Mouse (Mus musculus) cortical plate, adult 2 months (tissue): ENCODE results near the gene Lhfp.

ENCODE experiments used
- CTCF ChIP-seq: fragments of 200-500 bp; IDR thresholded peaks from 2 replicates; pipeline ENCODE4 v1.5.1; 2011; ENCODE audit warnings: mild to moderate bottlenecking, control low read depth, low read length; ENCODE audit not compliant: insufficient read depth; ENCODE audit errors: extremely low read depth
- POLR2A ChIP-seq: fragments of 200-500 bp; IDR thresholded peaks from 2 replicates; pipeline ENCODE4 v1.6.1; 2011; ENCODE audit warnings: mild to moderate bottlenecking, low read length, control low read depth; ENCODE audit not compliant: insufficient read depth; ENCODE audit errors: extremely low read depth

- TF ChIP-seq CTCF (no peak), POLR2A (no peak)
Measured at GRCm38 (mm10) chr3:53308649-53309048, 267.3 kb downstream of the Lhfp start.
